Mouse (Mus musculus) kidney, adult 18-20 months (tissue): ENCODE data around the gene Tmem135.
"Not testable (repeated sequence)": the region's sequence is repeated elsewhere in the genome, so short reads cannot be mapped to it uniquely, and the experiment has no call there.

Source experiments
- DNase-seq: peaks from one replicate; pipeline ENCODE4 v3.0.0; 2021

The Tmem135 gene

GRCm38 (mm10) chr7:89380935-89381705, 22.9 kb downstream of the Tmem135 start:
- DNase-seq = no peak

DNA sequence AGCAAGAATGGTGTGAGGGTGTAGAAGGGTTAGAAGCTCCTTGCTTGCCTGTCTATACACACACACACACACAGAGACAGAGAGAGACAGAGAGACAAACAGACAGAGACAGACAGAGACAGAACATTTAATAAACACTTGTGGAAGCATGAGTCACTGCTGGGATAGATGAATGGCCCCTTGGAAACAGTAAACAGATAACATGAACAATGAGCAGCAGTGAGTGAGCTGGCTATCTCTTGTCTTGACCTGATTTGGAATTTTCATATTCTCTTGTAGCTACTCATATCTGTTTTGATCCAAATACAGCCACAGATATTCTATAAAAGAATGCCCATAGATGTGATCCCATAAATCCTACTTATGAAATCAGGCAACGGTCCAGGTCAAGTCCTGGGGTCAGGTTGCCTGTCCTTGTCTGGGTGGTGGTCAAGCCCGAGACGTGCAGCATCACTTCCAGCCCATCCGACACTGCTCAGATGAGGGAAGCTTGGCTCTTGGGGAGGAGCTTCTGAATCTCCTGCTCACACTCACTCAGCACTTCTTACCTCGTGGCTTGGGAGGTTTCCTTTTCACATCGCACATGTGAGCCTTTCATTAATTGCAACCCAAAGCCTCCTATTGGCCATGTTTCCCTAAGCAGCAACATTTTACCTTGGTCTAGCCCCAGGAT, 32.3 kb downstream of the Tmem135 start:
- no peak for DNase-seq

DNA sequence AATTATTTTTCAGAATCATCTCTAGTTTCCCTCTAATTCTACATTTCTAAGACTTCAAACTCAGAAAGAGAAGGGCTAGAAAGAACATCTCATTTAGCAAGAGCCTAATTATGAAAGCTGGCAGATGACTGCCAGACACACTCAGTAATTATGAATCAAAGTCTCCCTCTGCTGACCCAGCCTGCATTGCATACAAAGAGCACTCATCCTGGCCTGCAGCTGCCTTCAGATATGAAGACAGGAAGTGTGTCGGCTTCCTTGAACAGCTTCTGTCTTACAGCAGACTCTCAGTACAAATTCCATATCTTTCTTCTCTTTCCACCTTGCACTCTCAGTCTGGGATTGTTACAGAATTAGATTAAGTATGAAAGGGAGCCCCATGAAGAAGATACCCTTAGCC, 33.1 kb downstream of the Tmem135 start:
- peak; percentile 41 for DNase-seq

DNA sequence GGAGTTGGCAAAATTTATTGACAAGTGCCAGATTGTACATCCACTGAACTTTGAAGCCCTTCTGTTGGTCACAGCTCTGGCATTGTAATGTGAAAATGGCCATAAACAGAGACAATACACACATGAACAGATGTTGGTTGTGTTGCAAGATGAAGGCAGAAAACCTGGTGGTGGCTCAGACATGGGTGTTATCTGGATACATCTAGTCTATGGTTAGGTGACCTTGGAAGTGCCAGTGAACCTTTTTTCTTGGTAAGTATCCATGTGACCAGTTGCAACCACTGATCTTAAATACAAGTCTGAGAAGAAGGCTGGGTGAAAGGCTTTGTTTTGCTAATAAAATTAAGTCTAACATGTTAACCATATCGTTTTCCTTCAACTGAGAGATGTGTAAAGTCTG, 33.9 kb downstream of the Tmem135 start:
- DNase-seq = no peak

DNA sequence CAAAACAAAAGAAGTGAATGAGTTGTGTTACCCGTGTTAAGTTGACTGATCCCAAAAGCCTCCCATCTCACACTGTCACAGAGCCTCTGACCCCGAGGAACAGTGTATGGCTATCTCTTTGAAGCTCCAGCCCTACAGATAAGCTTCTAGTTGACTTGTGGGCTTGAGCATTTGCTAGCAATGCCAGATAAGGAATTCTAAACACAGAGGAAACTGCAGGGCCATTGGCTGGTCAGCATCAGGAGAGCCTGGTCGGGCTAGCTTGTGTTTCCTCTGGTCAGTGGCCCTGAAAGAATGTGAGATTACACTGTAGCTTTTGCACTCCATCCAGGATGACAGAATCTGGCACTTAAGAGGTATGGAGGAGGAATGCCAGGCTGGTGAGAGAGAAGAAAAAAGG, 36.4 kb downstream of the Tmem135 start:
- no peak for DNase-seq

DNA sequence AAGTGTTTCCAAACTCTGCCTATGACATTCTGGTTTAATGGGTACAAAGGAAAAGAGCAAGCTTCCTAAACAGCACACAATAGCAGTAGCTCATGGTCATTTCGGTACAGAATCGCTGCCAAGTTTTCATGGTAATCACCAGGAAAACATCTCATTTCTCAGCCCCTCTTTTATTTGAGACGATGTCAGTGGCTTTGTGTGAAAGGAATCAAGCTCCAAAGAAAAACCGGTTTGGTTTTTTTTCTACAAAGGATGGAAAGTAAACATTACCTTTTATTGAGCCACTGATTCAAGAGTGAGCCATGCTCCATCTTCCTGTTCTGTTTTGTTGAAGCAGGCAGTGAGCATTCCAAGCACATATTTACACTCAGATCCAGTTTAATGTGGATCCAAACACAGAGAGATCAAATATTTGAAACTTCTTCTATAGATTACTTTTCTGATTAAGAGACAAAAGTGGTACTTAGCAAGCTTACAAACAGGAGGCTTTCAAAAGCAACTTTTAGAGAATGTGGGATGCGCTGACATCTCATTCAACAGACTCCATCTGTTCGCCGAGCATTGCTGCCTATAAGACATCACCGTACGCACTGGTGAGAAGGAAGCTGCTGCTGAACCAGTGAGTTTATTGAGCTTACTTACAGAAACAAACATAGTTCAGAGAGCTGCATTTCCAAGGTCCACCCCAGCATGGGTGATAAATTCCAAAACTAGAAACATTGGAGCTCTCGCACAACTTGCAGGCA, 38.7 kb downstream of the Tmem135 start:
- DNase-seq = no peak

DNA sequence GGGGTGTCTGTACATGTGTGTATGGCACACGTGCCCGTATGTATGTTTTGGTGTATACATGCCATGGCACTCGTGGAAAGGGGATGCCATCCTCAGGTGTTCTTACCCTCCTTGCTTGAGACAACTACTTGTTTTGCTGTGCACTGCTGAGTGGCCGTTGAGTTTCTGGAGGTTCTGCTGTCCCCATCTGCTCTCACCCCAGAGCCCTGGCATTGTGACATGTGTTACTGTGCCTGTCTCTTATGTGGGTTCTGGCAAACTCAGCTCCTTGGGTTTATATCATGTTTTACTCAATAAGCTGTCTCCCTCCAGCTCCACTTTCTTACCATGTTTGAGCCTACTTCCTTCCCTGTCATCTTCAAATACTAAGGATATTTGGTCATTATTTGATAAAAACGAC, 40.0 kb downstream of the Tmem135 start:
- no peak for DNase-seq

DNA sequence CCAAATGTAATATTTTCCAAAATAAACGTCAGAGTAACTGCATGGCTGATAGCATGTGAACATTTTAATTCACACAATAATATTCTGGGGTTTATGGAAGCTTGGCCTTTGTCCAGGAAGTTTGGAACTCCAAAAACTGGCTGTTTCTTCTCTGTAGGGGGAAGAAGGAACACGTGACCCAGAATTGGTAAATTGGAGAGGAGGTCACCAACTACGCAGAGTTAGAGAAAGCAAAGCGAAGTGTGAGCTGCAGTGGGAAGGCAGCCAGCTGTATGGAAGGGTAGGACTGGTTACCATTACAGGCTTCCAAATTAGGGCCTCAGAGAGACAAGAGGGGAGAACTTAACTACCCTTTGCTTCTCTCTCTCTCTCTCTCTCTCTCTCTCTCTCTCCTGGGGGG, 47.7 kb downstream of the Tmem135 start:
- DNase-seq = no peak

- no peak for DNase-seq
Observed at GRCm38 (mm10) chr7:89355519-89356255, 48.3 kb downstream of the Tmem135 start.

GRCm38 (mm10) chr7:89342021-89342420, 62.0 kb downstream of the Tmem135 start:
- no peak for DNase-seq

DNA sequence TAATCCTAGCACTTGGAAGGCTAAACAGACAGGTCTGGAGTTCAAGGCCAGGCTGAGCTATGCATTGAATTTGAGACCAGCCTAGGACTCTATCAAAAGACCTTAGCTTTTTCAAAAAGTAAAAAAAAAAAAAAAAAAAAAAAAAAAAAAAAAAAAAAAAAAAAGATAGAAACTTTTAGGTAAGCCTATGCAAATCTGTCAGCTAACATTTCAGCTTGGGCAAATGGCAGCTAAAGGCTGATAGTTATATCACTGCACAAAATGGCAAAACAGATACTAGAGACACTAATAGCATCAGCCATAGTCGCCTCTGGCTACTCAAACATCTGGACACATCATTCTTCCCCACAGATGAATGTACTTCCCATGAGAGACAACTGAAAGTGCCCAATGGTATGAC, 64.2 kb downstream of the Tmem135 start:
- no peak for DNase-seq

DNA sequence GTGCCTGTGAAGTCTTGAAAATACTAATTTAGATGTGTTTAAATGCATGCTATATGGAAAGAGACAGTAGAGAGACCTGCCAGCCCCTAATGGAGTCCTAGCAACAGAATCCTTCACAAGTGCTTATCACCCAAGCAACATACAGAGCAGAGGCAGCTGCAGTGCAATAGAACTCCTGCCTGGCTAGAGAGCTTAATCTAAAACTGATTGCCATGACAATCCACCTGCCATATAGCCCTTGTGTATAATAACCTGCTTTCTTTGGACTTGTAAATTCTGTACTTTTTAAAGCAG, 64.9 kb downstream of the Tmem135 start:
- DNase-seq = no peak

GRCm38 (mm10) chr7:89338350-89339141, 65.5 kb downstream of the Tmem135 start:
- DNase-seq = peak; percentile 96

GRCm38 (mm10) chr7:89337711-89338349, 66.2 kb downstream of the Tmem135 start:
- DNase-seq = no peak

- DNase-seq = no peak
Observed at GRCm38 (mm10) chr7:89336434-89336833, 67.6 kb downstream of the Tmem135 start.

DNA sequence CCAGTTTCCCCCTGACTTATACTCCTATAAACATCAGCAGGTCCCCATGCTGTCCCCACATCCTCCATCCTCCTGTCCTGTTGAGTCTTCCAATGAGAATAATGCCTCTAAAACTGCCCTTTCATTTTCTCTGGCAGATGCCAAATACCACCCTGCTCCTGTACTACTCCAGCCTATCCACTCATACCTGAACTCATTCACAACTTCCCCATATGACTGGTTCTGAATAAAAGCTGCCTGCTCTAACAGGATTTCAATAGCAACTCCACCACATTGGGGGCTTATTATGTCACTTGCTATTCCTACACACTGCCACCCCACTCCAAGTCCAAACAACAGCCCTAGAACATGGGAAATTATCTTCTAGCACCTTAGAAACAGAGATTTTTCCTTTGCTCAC, 68.7 kb downstream of the Tmem135 start:
- DNase-seq = no peak

DNA sequence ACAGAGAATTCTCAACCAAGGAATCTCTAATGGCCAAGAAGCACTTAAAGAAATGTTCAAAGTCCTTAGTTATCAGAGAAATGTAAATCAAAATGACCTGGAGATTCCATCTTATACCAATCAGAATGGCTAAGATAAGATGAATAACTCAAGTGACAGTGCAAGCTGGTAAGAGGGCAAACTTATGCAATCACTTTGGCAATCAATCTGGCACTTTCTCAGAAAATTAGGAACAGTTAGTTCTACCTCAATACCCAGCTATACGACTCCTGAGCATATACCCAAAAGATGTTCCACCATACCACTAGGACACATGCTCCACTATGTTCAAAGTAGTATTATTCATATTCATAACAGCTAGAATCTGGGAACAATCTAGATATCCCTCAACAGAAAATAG, 74.1 kb downstream of the Tmem135 start:
- no peak for DNase-seq

- no peak for DNase-seq
Observed at GRCm38 (mm10) chr7:89327731-89328130, 76.3 kb downstream of the Tmem135 start.

DNA sequence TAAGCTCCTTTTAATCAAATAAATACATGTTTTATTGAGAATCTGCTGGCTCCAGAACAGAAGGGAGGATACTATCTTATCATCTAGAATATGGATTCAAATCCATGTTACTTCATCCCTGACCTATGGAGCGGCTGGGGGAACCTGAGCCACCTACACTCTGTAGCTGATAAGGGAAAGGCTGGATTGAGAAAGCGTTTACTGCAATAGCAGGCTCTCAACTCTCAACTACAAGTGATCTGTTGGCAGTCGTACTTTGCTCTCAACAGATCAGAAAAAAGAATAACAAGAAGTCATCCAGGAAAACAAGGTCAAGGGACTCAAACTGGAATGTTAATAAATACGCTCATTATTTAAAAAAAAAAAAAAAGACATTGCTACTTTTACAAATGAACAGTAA, 77.3 kb downstream of the Tmem135 start:
- no peak for DNase-seq

- DNase-seq = no peak
Observed at GRCm38 (mm10) chr7:89326202-89326601, 77.8 kb downstream of the Tmem135 start.

DNA sequence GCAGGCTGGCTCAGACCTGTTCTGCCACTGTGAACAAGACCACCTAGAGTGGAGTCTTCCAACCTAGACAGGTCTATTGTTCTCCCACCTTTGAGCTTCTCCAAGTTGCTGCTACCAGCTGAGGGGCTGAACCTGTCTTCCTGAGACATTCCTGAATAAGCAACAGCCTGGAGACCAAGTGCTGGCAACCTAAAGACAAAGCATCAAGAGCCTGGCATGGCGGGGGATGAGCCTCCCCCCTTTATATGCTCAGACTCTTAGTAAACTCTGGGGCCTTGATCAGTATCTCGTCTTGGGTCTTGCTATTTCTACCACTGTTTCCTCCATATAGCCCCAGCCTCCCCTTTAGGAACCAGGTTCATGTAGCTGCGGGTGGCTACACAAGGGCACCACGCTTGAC, 81.3 kb downstream of the Tmem135 start:
- not testable (repeated sequence) for DNase-seq

- DNase-seq = no peak
Observed at GRCm38 (mm10) chr7:89319351-89319750, 84.7 kb downstream of the Tmem135 start.
